Mouse (Mus musculus) C2C12 (cell line): Measurements from ENCODE around the gene Fabp3.

Source experiments
- CTCF ChIP-seq: IDR thresholded peaks from one replicate; pipeline ENCODE4 v1.5.1; 2011; ENCODE audit not compliant: control insufficient read depth, insufficient read depth, insufficient read length
- MAX ChIP-seq: IDR thresholded peaks from one replicate; pipeline ENCODE4 v1.6.1; 2011; ENCODE audit warnings: mild to moderate bottlenecking, control low read depth
- MYOG ChIP-seq: IDR thresholded peaks from one replicate; pipeline ENCODE4 v1.6.1; 2011; ENCODE audit not compliant: control insufficient read depth, insufficient read length; ENCODE audit errors: extremely low read depth
- USF1 ChIP-seq: IDR thresholded peaks from one replicate; pipeline ENCODE4 v1.6.1; 2011; ENCODE audit warnings: low read depth, mild to moderate bottlenecking, control low read depth, moderate library complexity

GRCm38 (mm10) chr4:130319564-130319963 lies 11.2 kb downstream of the Fabp3 start:
- TF ChIP-seq CTCF (no peak), USF1 (no peak), MYOG (no peak), MAX (no peak)
